Mouse (Mus musculus): ENCODE measurements around the gene Plcb3. TPM values are rescaled to one million over a fixed set of nuclear protein-coding genes. Genes with fewer than 3 reads are reported as not detected.

Plcb3 gene
- polyA plus RNA-seq, 1 experiment = 595 TPM

DNA sequence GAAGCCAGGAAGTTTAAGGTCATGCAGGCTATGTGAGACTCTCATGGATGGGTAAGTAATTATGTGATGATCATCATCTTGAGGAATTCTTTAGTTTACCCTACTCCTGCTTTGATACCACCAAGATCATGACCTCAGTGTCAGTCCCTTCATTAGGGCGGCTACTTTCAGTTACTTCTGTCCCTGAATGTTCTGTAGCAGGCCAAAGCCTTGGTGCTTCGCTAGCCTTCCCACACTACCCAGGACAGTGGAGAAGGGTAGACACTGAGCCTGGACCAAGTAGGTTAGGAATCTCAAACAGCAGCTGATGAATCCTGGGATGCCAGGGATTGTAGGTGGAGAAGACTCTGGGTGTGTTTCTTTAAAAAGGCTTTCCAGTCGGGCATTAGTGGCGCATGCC is 5.2 kb upstream of the Plcb3 start:
- Histone ChIP-seq H3K4me3 (ENCODE audit: low read depth, low read length) (no peak overlapping the region), H3K27ac (ENCODE audit: insufficient read depth, low read depth, low read length) (no peak overlapping the region)

GRCm38 (mm10) chr19:6980381-6981093 is 4.3 kb upstream of the Plcb3 start, which contains the start of gene Fkbp2:
TSS of gene Fkbp2 (minus strand) at chr19:6980501.
- Histone ChIP-seq H3K27ac (ENCODE audit: insufficient read depth, low read depth, low read length) (peak within 1 kb of the TSS; percentile 85), H3K27me3 (ENCODE audit: control insufficient read depth, insufficient read depth, low read length) (no peaks in the 10 kb centered on the region), H3K36me3 (ENCODE audit: control insufficient read depth, insufficient read depth, low read length) (peaks cover 11% of the 10 kb centered on the region), H3K4me1 (ENCODE audit: control insufficient read depth, insufficient read depth, insufficient read length, low read length) (peaks cover 15% of the 10 kb centered on the region), H3K4me3 (ENCODE audit: low read depth, low read length) (peak within 1 kb of the TSS; percentile 67)
- TF ChIP-seq POLR2A (IDR thresholded peaks at IDR 0.05; ENCODE audit: low read depth, low read length) (peak; percentile 96), CTCF (IDR thresholded peaks at IDR 0.05; ENCODE audit: extremely low read depth, insufficient read length, insufficient replicate concordance, low read depth, low read length) (no peak)
- under 1% methylated on average over 38 of the region's 38 CpGs for WGBS

More for the DNA sequence above, 5.2 kb upstream of the Plcb3 start:
- H3K27me3 ChIP-seq (ENCODE audit: control insufficient read depth, insufficient read depth, low read length) = no peaks in the 10 kb centered on the region
- TF ChIP-seq CTCF (IDR thresholded peaks at IDR 0.05; ENCODE audit: extremely low read depth, insufficient read length, insufficient replicate concordance, low read depth, low read length) (no peak), POLR2A (IDR thresholded peaks at IDR 0.05; ENCODE audit: low read depth, low read length) (no peak)
- H3K36me3 ChIP-seq (ENCODE audit: control insufficient read depth, insufficient read depth, low read length) = peaks cover 11% of the 10 kb centered on the region
- WGBS = 84% methylated on average over 4 of the region's 4 CpGs
- peaks cover 15% of the 10 kb centered on the region for H3K4me1 ChIP-seq (ENCODE audit: control insufficient read depth, insufficient read depth, insufficient read length, low read length)

DNA sequence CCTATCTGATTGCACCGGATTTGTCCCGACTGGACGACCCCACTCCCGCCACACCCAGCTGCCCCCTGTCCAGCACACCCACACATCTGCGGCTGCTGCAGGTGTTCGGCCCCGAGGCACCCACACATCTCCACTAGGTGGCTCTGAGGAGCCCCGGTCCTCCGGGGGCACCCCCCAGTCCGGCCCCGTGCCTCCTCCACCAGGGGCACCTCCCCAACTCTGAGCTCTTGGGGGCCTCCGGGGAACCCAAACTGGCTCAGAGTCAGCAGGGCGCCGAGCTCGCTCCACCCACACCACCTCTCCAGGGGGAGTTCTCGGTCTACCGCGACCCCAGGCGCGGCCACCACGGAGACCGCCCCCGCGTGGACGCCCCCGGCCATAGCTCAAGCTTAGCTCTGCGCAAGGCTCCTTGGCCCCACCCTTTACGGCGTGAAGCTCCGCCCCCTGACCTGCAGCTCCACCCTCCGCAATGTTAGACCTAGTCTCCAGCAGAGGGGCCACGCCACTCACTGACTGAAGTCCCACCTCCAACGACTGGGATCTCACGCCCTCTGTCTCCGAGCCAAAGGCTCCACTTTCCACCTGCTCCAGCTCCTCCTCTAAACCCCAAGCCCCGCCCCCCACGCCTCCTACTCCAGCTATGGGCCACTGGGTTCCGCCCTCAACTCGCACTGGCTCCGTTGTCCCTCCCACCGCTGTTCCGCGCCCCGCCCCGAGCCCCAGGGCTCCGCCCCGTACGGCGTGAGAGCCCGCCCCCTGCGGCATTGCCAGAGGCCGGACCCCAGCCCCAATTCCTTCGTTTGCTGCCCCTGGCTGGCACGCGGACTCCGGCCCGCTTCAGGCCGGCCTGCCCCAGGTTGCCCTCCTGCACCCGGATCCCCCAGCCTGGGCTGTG is 3.5 kb upstream of the Plcb3 start:
- no peak; the same call in 1 of the 2 replicates for TF ChIP-seq POLR2A (IDR thresholded peaks at IDR 0.05; ENCODE audit: low read depth, low read length)
- TF ChIP-seq CTCF (IDR thresholded peaks at IDR 0.05; ENCODE audit: extremely low read depth, insufficient read length, insufficient replicate concordance, low read depth, low read length) = peak; percentile 89
- peaks cover 15% of the 10 kb centered on the region for H3K4me1 ChIP-seq (ENCODE audit: control insufficient read depth, insufficient read depth, insufficient read length, low read length)
- H3K27ac ChIP-seq (ENCODE audit: insufficient read depth, low read depth, low read length) = peak overlapping the region; percentile 81
- under 1% methylated on average over 59 of the region's 59 CpGs for WGBS
- H3K4me3 ChIP-seq (ENCODE audit: low read depth, low read length) = peak overlapping the region; percentile 67
- peaks cover 11% of the 10 kb centered on the region for H3K36me3 ChIP-seq (ENCODE audit: control insufficient read depth, insufficient read depth, low read length)
- no peaks in the 10 kb centered on the region for H3K27me3 ChIP-seq (ENCODE audit: control insufficient read depth, insufficient read depth, low read length)

GRCm38 (mm10) chr19:6979001-6979479 is 2.8 kb upstream of the Plcb3 start:
- peak overlapping the region; percentile 67 for H3K4me3 ChIP-seq (ENCODE audit: low read depth, low read length)
- TF ChIP-seq POLR2A (IDR thresholded peaks at IDR 0.05; ENCODE audit: low read depth, low read length) = no peak
- TF ChIP-seq CTCF (IDR thresholded peaks at IDR 0.05; ENCODE audit: extremely low read depth, insufficient read length, insufficient replicate concordance, low read depth, low read length) = no peak
- 6% methylated on average over 11 of the region's 11 CpGs for WGBS

DNA sequence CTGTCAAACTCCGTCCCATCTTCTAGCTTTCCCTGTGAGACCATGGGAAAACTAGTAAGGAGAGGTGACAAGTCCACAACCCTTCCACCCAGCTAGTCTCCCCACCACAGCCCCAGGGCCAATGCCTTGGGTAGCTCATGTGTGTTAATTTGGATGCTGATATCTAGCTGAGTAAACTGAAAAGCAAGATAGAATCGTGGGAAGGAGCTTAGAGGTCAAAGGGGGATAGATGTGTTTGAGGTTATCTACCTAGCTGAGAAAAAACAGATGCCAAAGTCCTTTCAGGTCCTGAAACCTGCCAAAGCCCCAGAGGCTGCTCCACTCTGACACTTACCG is 2.3 kb upstream of the Plcb3 start:
- H3K4me3 ChIP-seq (ENCODE audit: low read depth, low read length) = no peak overlapping the region
- H3K27me3 ChIP-seq (ENCODE audit: control insufficient read depth, insufficient read depth, low read length) = no peaks in the 10 kb centered on the region
- peaks cover 11% of the 10 kb centered on the region for H3K36me3 ChIP-seq (ENCODE audit: control insufficient read depth, insufficient read depth, low read length)
- peaks cover 18% of the 10 kb centered on the region for H3K4me1 ChIP-seq (ENCODE audit: control insufficient read depth, insufficient read depth, insufficient read length, low read length)
- 26% methylated on average over 3 of the region's 3 CpGs for WGBS
- TF ChIP-seq POLR2A (IDR thresholded peaks at IDR 0.05; ENCODE audit: low read depth, low read length) (no peak), CTCF (IDR thresholded peaks at IDR 0.05; ENCODE audit: extremely low read depth, insufficient read length, insufficient replicate concordance, low read depth, low read length) (no peak)
- H3K27ac ChIP-seq (ENCODE audit: insufficient read depth, low read depth, low read length) = peak overlapping the region; percentile 45

More at GRCm38 (mm10) chr19:6979001-6979479, 2.8 kb upstream of the Plcb3 start:
- Histone ChIP-seq H3K4me1 (ENCODE audit: control insufficient read depth, insufficient read depth, insufficient read length, low read length) (peaks cover 16% of the 10 kb centered on the region), H3K36me3 (ENCODE audit: control insufficient read depth, insufficient read depth, low read length) (peaks cover 11% of the 10 kb centered on the region), H3K27ac (ENCODE audit: insufficient read depth, low read depth, low read length) (peak overlapping the region; percentile 45), H3K27me3 (ENCODE audit: control insufficient read depth, insufficient read depth, low read length) (no peaks in the 10 kb centered on the region)

DNA sequence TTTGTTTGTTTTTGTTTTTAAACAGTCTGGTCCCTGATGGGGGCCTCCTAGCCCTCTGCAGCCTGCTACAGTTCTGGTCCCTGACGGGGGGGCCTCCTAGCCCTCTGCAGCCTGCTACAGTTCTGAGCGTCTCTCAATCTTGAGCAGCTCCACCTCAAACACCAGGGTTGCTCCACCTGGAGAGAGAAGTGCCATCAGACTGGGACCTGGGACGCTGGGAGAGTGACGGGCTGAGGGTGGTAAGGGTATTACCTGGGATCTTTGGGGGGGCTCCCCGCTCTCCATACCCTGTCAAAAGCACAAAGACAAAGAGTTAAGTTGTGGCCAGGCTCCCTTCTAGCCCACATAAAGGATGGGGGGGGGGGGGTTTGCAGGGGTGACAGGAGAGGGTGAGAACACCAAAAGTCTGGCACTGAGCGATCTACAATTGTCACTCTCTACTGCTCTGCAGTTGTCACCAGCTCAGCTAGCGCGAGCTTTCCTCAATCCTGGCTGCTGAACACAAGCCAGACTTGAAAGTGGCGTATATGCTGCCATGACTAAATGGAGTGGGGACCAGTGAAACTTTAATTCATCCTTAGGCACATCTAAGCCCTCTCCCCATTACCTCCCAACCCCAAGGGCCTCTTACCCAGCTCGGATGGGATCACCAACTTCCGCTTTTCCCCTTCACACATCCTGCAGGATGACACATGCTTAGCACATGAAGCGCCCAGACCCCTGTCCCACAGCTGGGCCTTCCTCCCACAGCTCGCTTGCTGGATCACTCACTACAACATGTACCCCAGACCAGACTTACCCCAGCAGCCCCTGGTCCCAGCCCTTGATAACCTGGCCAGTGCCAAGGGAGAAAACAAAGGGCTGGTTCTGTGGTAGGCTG is 1.7 kb upstream of the Plcb3 start:
- Histone ChIP-seq H3K4me1 (ENCODE audit: control insufficient read depth, insufficient read depth, insufficient read length, low read length) (peaks cover 18% of the 10 kb centered on the region), H3K27ac (ENCODE audit: insufficient read depth, low read depth, low read length) (peak overlapping the region; percentile 45), H3K36me3 (ENCODE audit: control insufficient read depth, insufficient read depth, low read length) (peaks cover 11% of the 10 kb centered on the region), H3K27me3 (ENCODE audit: control insufficient read depth, insufficient read depth, low read length) (no peaks in the 10 kb centered on the region), H3K4me3 (ENCODE audit: low read depth, low read length) (no peak overlapping the region)
- WGBS = 82% methylated on average over 13 of the region's 13 CpGs
- no peak for TF ChIP-seq POLR2A (IDR thresholded peaks at IDR 0.05; ENCODE audit: low read depth, low read length)
- TF ChIP-seq CTCF (IDR thresholded peaks at IDR 0.05; ENCODE audit: extremely low read depth, insufficient read length, insufficient replicate concordance, low read depth, low read length) = no peak

Data from small intestine, adult 2 months (tissue).